Mouse (Mus musculus): ENCODE measurements around the gene Spint1. TPM values are rescaled to one million over a fixed set of nuclear protein-coding genes. Genes with fewer than 3 reads are reported as not detected.

Spint1 gene
- total RNA-seq, 2 experiments from 2014 or later: 0.96 to 1.2 TPM

GRCm38 (mm10) chr2:119249592-119250061, 12.5 kb downstream of the Spint1 start:
- intact Hi-C loops (cut with DNase I): loop anchor here (5.0 kb wide), 1 partner anchor 188 kb away; no protein-coding TSS in a partner anchor
- TF ChIP-seq CTCF (IDR thresholded peaks at IDR 0.05): no peak
- DNase-seq (ENCODE audit: extremely low spot score in 1 of 2, low spot score in 2 of 2): no peak
- H3K4me3 ChIP-seq: no peak overlapping the region
- no peak overlapping the region for H3K27ac ChIP-seq

- no peak overlapping the region for H3K27ac ChIP-seq
- DNase-seq (ENCODE audit: extremely low spot score in 1 of 2, low spot score in 2 of 2): no peak
- intact Hi-C loops (cut with DNase I): loop anchor here (5.0 kb wide), 1 partner anchor 187 kb away; no protein-coding TSS in a partner anchor
- H3K4me3 ChIP-seq: no peak overlapping the region
- no peak for TF ChIP-seq CTCF (IDR thresholded peaks at IDR 0.05)
These were observed 13.2 kb downstream of the Spint1 start for GRCm38 (mm10) chr2:119250377-119250776.

GRCm38 (mm10) chr2:119250826-119251478, 13.8 kb downstream of the Spint1 start:
- intact Hi-C loops (cut with DNase I): loop anchor here (1.0 to 5.0 kb wide), 2 partner anchors 37 to 186 kb away; partner anchors contain the start of gene Vps18
- peak; percentile 95 for TF ChIP-seq CTCF (IDR thresholded peaks at IDR 0.05)
- H3K27ac ChIP-seq: no peak overlapping the region
- no peak overlapping the region for H3K4me3 ChIP-seq
- DNase-seq (ENCODE audit: extremely low spot score in 1 of 2, low spot score in 2 of 2): peak; percentile 77 to 80

GRCm38 (mm10) chr2:119254976-119255375, 17.8 kb downstream of the Spint1 start:
- Histone ChIP-seq H3K27ac (no peak overlapping the region), H3K4me3 (no peak overlapping the region)
- no peak for DNase-seq (ENCODE audit: extremely low spot score in 1 of 2, low spot score in 2 of 2)
- TF ChIP-seq CTCF (IDR thresholded peaks at IDR 0.05): no peak
- intact Hi-C loops (cut with DNase I): loop anchor here (5.0 kb wide), 1 partner anchor 182 kb away; no protein-coding TSS in a partner anchor

- DNase-seq (ENCODE audit: extremely low spot score in 1 of 2, low spot score in 2 of 2): no peak
- no peak overlapping the region for H3K27ac ChIP-seq
- no peak overlapping the region for H3K4me3 ChIP-seq
- intact Hi-C loops (cut with DNase I): no loop called here
- no peak for TF ChIP-seq CTCF (IDR thresholded peaks at IDR 0.05)
These were observed 23.4 kb downstream of the Spint1 start for GRCm38 (mm10) chr2:119260518-119260917.

- no peak for DNase-seq (ENCODE audit: extremely low spot score in 1 of 2, low spot score in 2 of 2)
- H3K27ac ChIP-seq: no peak overlapping the region
- TF ChIP-seq CTCF (IDR thresholded peaks at IDR 0.05): no peak
- no peak overlapping the region for H3K4me3 ChIP-seq
- intact Hi-C loops (cut with DNase I): no loop called here
These were observed 24.2 kb downstream of the Spint1 start for GRCm38 (mm10) chr2:119261326-119261725.

- no peak for DNase-seq (ENCODE audit: extremely low spot score in 1 of 2, low spot score in 2 of 2)
- H3K27ac ChIP-seq: no peak overlapping the region
- intact Hi-C loops (cut with DNase I): no loop called here
- no peak for TF ChIP-seq CTCF (IDR thresholded peaks at IDR 0.05)
- no peak overlapping the region for H3K4me3 ChIP-seq
These were observed 25.8 kb downstream of the Spint1 start for GRCm38 (mm10) chr2:119262978-119263377.

- intact Hi-C loops (cut with DNase I): no loop called here
- no peak overlapping the region for H3K27ac ChIP-seq
- H3K4me3 ChIP-seq: no peak overlapping the region
- TF ChIP-seq CTCF (IDR thresholded peaks at IDR 0.05): no peak
- DNase-seq (ENCODE audit: extremely low spot score in 1 of 2, low spot score in 2 of 2): no peak
These were observed 26.7 kb downstream of the Spint1 start for GRCm38 (mm10) chr2:119263813-119264212.

GRCm38 (mm10) chr2:119270286-119270642, 33.1 kb downstream of the Spint1 start:
- intact Hi-C loops (cut with DNase I): no loop called here
- TF ChIP-seq CTCF (IDR thresholded peaks at IDR 0.05): no peak
- Histone ChIP-seq H3K4me3 (peak overlapping the region; percentile 73), H3K27ac (peak overlapping the region; percentile 84; the same call in 1 of the 2 replicates)
- DNase-seq (ENCODE audit: extremely low spot score in 1 of 2, low spot score in 2 of 2): no peak

GRCm38 (mm10) chr2:119270643-119271331, 33.6 kb downstream of the Spint1 start, which contains the start of gene Rhov:
Gene Rhov (minus strand): TSS chr2:119271272.
- Histone ChIP-seq H3K27ac (peak within 1 kb of the TSS; percentile 84), H3K4me3 (peak within 1 kb of the TSS; percentile 73)
- intact Hi-C loops (cut with DNase I): no loop called here
- peak; percentile 17; the same call in 1 of the 2 replicates for TF ChIP-seq CTCF (IDR thresholded peaks at IDR 0.05)
- peak; percentile 62 to 67 for DNase-seq (ENCODE audit: extremely low spot score in 1 of 2, low spot score in 2 of 2)

- DNase-seq (ENCODE audit: extremely low spot score in 1 of 2, low spot score in 2 of 2): no peak
- Histone ChIP-seq H3K4me3 (no peak overlapping the region), H3K27ac (no peak overlapping the region)
- intact Hi-C loops (cut with DNase I): no loop called here
- TF ChIP-seq CTCF (IDR thresholded peaks at IDR 0.05): no peak
These were observed 37.0 kb downstream of the Spint1 start for GRCm38 (mm10) chr2:119274126-119274525.

GRCm38 (mm10) chr2:119276926-119277325, 39.8 kb downstream of the Spint1 start:
- intact Hi-C loops (cut with DNase I): no loop called here
- H3K4me3 ChIP-seq: no peak overlapping the region
- no peak for TF ChIP-seq CTCF (IDR thresholded peaks at IDR 0.05)

More at GRCm38 (mm10) chr2:119276926-119277325, 39.8 kb downstream of the Spint1 start:
- no peak overlapping the region for H3K27ac ChIP-seq
- no peak for DNase-seq (ENCODE audit: extremely low spot score in 1 of 2, low spot score in 2 of 2)

Measured in left cerebral cortex, adult 2 months (tissue).